Mouse (Mus musculus) myocyte (in vitro differentiated cells): ENCODE measurements around the gene Grm8.

Experiments
- E2F4 ChIP-seq: IDR thresholded peaks from one replicate; pipeline ENCODE4 v1.6.1; 2011; ENCODE audit warnings: mild to moderate bottlenecking, control low read depth, moderate library complexity; ENCODE audit not compliant: insufficient read depth
- MAX ChIP-seq: IDR thresholded peaks from one replicate; pipeline ENCODE4 v1.6.1; 2011; ENCODE audit warnings: low read depth, mild to moderate bottlenecking, control low read depth
- MYOG ChIP-seq, 3 experiments: IDR thresholded peaks; one replicate each; pipeline ENCODE4 v1.6.1; 2011; ENCODE audit warnings: control low read depth in 2 of 3, low read depth in 2 of 3, mild to moderate bottlenecking in 2 of 3; ENCODE audit not compliant: insufficient read length in 2 of 3, control insufficient read depth in 1 of 3, insufficient read depth in 1 of 3
- POLR2A ChIP-seq: IDR thresholded peaks from one replicate; pipeline ENCODE4 v1.6.1; 2011; ENCODE audit warnings: low read depth, mild to moderate bottlenecking, control low read depth, moderate library complexity; ENCODE audit not compliant: insufficient read length
- POLR2AphosphoS2 ChIP-seq: IDR thresholded peaks from one replicate; pipeline ENCODE4 v1.6.1; 2011; ENCODE audit warnings: low read depth, control low read depth; ENCODE audit not compliant: insufficient read length
- SRF ChIP-seq: IDR thresholded peaks from one replicate; pipeline ENCODE4 v1.6.1; 2011; ENCODE audit warnings: low read depth; ENCODE audit not compliant: control insufficient read depth, insufficient read length
- USF1 ChIP-seq: IDR thresholded peaks from one replicate; pipeline ENCODE4 v1.6.1; 2011; ENCODE audit warnings: low read depth, mild to moderate bottlenecking, control low read depth, moderate library complexity

DNA sequence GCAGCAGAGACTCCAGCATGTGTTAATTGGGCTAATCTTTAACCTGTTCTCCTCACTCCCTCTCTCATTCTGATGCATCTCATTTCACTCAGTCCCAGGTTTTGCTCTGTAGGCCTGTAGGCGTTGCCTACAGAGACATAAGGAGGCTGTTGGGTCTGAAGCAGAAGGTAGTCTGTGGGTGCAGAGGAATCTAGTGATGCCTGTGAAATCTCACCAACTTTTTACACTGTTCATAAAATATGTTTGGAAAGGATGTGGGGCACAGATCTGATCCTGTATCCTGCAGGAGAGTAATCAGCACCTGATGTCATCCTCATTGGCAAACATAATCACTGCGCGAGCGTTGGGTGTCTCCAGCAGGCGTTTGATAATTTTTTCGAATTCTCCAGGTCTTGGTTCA lies 372.9 kb downstream of the Grm8 start:
- no peak for TF ChIP-seq SRF
- TF ChIP-seq POLR2A, result no peak
- no peak for TF ChIP-seq E2F4
- TF ChIP-seq MAX, result no peak
- no peak for TF ChIP-seq MYOG (IDR thresholded peaks at IDR 0.05; ENCODE audit: control insufficient read depth in 1 of 3, insufficient read depth in 1 of 3, insufficient read length in 2 of 3, low read depth in 2 of 3)
- no peak for TF ChIP-seq USF1
- no peak for TF ChIP-seq POLR2AphosphoS2
